Mouse (Mus musculus) liver, embryonic 14.5 days (tissue): ENCODE measurements at regions not wholly inside any gene's neighbourhood (a gene's known extent, or its start where the extent isn't known, plus 50 kb on each side); places are given as distances from the start of the nearest gene placed in this dataset.

Experiments used
- ATAC-seq: fragments of 200-750 bp; cut with Nextera tagmentation; 2 replicates; pipeline ENCODE4 v1.8.0; 2017; ENCODE audit warnings: moderate number of reproducible peaks, mild to moderate bottlenecking, moderate library complexity; ENCODE audit not compliant: insufficient read depth
- DNase-seq, 3 experiments: peaks; one replicate each; pipeline ENCODE4 v3.0.0-alpha.2; 2012 to 2013; ENCODE audit warnings: low read depth in 3 of 3, low spot score in 3 of 3
- H3K27ac ChIP-seq: fragments of 300-500 bp; sonication (generic); 2 replicates; pipeline ENCODE4 v1.5.1; 2014; ENCODE audit warnings: moderate library complexity, mild to moderate bottlenecking, control low read depth, inconsistent platforms
- H3K27me3 ChIP-seq: fragments of 300-500 bp; sonication (generic); 2 replicates; pipeline ENCODE4 v1.6.1; 2014; ENCODE audit warnings: mild to moderate bottlenecking, low read length, moderate library complexity; ENCODE audit not compliant: control insufficient read depth, insufficient read depth
- H3K36me3 ChIP-seq: fragments of 300-500 bp; sonication (generic); replicated peaks from 2 replicates; pipeline ENCODE4 v1.6.1; 2014; ENCODE audit warnings: low read depth; ENCODE audit not compliant: control insufficient read depth, insufficient read depth
- H3K4me1 ChIP-seq, 2 experiments: fragments of 200-500 bp in 1 of 2; fragments of 300-500 bp in 1 of 2; sonication (generic) in 1 of 2; replicated peaks; 2 replicates each; pipeline ENCODE4 v1.6.1; 2012 to 2014; ENCODE audit warnings: antibody characterized with exemption in 1 of 2, inconsistent platforms in 1 of 2, low read length in 1 of 2; ENCODE audit not compliant: control insufficient read depth in 2 of 2, insufficient read depth in 2 of 2
- H3K4me2 ChIP-seq: fragments of 300-500 bp; sonication (generic); 2 replicates; pipeline ENCODE4 v1.6.1; 2014; ENCODE audit warnings: low read depth, mild to moderate bottlenecking, control low read depth, moderate library complexity
- H3K4me3 ChIP-seq, 2 experiments: fragments of 200-500 bp in 1 of 2; fragments of 300-500 bp in 1 of 2; sonication (generic) in 1 of 2; 2 replicates each; pipeline ENCODE4 v1.5.1; 2012 to 2014; ENCODE audit warnings: low read depth in 2 of 2, low read length in 2 of 2, mild to moderate bottlenecking in 2 of 2, control low read depth in 1 of 2, inconsistent platforms in 1 of 2, moderate library complexity in 1 of 2; ENCODE audit not compliant: insufficient read depth in 1 of 2
- H3K9ac ChIP-seq: fragments of 300-500 bp; sonication (generic); replicated peaks from 2 replicates; pipeline ENCODE4 v1.6.1; 2014; ENCODE audit warnings: mild to moderate bottlenecking, control low read depth, moderate library complexity
- H3K9me3 ChIP-seq: fragments of 300-500 bp; sonication (generic); 2 replicates; pipeline ENCODE4 v1.6.1; 2016; ENCODE audit warnings: low read length, mixed read lengths; ENCODE audit not compliant: control insufficient read depth
- CTCF ChIP-seq: IDR thresholded peaks from 2 replicates; pipeline ENCODE4 v1.5.1; 2016; ENCODE audit warnings: antibody characterized with exemption, low read depth, control low read depth
- EP300 ChIP-seq: IDR thresholded peaks from 2 replicates; pipeline ENCODE4 v1.6.1; 2016; ENCODE audit warnings: antibody characterized with exemption, low read depth
- WGBS: fragments of 180-500 bp; shearing (Covaris S2); extraction: QIAGEN DNeasy Blood & Tissue Kit; methylation state at CpG from one replicate; pipeline ENCODE4 v1.1.7; 2014; ENCODE audit not compliant: insufficient replicate concordance; 5-methylcytosine and 5-hydroxymethylcytosine counted together

GRCm38 (mm10) chr8:127923321-127923720, 435.1 kb upstream of the Nrp1 start:
- ATAC-seq: no peak

GRCm38 (mm10) chr8:127932276-127932675, 426.1 kb upstream of the Nrp1 start:
- H3K9me3 ChIP-seq: no peaks in the 10 kb centered on the region
- no peak overlapping the region for H3K9ac ChIP-seq
- H3K36me3 ChIP-seq: no peaks in the 10 kb centered on the region
- WGBS: 51% methylated on average over 1 of the region's 1 CpGs
- ATAC-seq: no peak
- H3K4me3 ChIP-seq: no peak overlapping the region
- no peak for TF ChIP-seq EP300
- no peak for TF ChIP-seq CTCF
- H3K27ac ChIP-seq: no peak overlapping the region
- no peak for DNase-seq
- H3K27me3 ChIP-seq: no peaks in the 10 kb centered on the region
- no peak overlapping the region for H3K4me2 ChIP-seq
- H3K4me1 ChIP-seq: no peaks in the 10 kb centered on the region

More at GRCm38 (mm10) chr8:127923321-127923720, 435.1 kb upstream of the Nrp1 start:
- H3K4me2 ChIP-seq: no peak overlapping the region
- H3K4me1 ChIP-seq: no peaks in the 10 kb centered on the region
- no peak overlapping the region for H3K27ac ChIP-seq
- no peak overlapping the region for H3K9ac ChIP-seq
- no peaks in the 10 kb centered on the region for H3K27me3 ChIP-seq
- WGBS: 57% methylated on average over 4 of the region's 4 CpGs
- DNase-seq: no peak
- no peaks in the 10 kb centered on the region for H3K9me3 ChIP-seq
- TF ChIP-seq CTCF: no peak
- no peak for TF ChIP-seq EP300
- no peaks in the 10 kb centered on the region for H3K36me3 ChIP-seq
- H3K4me3 ChIP-seq: no peak overlapping the region

- Histone ChIP-seq H3K4me3 (no peak overlapping the region), H3K4me1 (0 out of 4 replicates have a peak, but pooled peaks cover 0 to 2% of the 10 kb centered on the region in 2 experiments), H3K9me3 (no peaks in the 10 kb centered on the region), H3K9ac (no peak overlapping the region), H3K27me3 (no peaks in the 10 kb centered on the region), H3K36me3 (no peaks in the 10 kb centered on the region), H3K4me2 (no peak overlapping the region), H3K27ac (no peak overlapping the region)
- DNase-seq (no peak), ATAC-seq (no peak)
- TF ChIP-seq CTCF (no peak), EP300 (no peak)
- WGBS: 62% methylated on average over 6 of the region's 6 CpGs
Measured at GRCm38 (mm10) chr8:127936792-127937435, 421.5 kb upstream of the Nrp1 start.

- H3K4me1 ChIP-seq: 0 out of 4 replicates have a peak, but pooled peaks cover 0 to 2% of the 10 kb centered on the region in 2 experiments
- no peaks in the 10 kb centered on the region for H3K36me3 ChIP-seq
- DNase-seq: no peak
- no peak overlapping the region for H3K4me2 ChIP-seq
- no peaks in the 10 kb centered on the region for H3K27me3 ChIP-seq
- no peak overlapping the region for H3K27ac ChIP-seq
- no peaks in the 10 kb centered on the region for H3K9me3 ChIP-seq
- H3K9ac ChIP-seq: no peak overlapping the region
- WGBS: 21% methylated on average over 7 of the region's 7 CpGs
- TF ChIP-seq EP300: no peak
- TF ChIP-seq CTCF: no peak
- ATAC-seq: no peak
- H3K4me3 ChIP-seq: no peak overlapping the region
Measured at GRCm38 (mm10) chr8:127939284-127939985, 419.0 kb upstream of the Nrp1 start.

- DNase-seq: no peak
- Histone ChIP-seq H3K4me2 (no peak overlapping the region), H3K27me3 (no peaks in the 10 kb centered on the region), H3K4me1 (0 out of 4 replicates have a peak, but pooled peaks cover 0 to 2% of the 10 kb centered on the region in 2 experiments), H3K9ac (no peak overlapping the region), H3K36me3 (no peaks in the 10 kb centered on the region), H3K9me3 (no peaks in the 10 kb centered on the region), H3K4me3 (no peak overlapping the region), H3K27ac (no peak overlapping the region)
- no peak for ATAC-seq
- WGBS: 54% methylated on average over 5 of the region's 5 CpGs
- TF ChIP-seq CTCF: no peak
- no peak for TF ChIP-seq EP300
Measured at GRCm38 (mm10) chr8:127939986-127940359, 418.4 kb upstream of the Nrp1 start.
